Mouse (Mus musculus): Measurements from ENCODE around the gene Pibf1.

Gene Pibf1

DNA sequence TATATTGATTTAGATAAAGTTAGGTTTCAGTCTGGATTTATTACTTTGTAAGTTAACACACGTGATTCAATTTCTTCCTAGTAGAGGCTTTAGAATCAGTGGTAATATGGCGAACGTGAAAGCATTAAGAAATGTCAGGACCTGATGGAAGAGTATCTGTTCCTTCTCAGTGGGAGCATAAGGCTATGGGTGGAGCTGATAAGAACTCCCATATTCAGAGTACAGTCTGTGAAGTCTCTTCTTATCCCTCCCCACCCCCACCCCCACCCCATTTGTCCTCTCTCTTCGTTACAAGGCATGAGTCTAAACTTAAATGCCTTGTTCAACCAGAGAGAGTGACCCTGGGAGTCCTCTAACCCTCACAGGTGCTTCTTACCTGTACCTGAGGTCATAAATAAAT is 53.5 kb downstream of the Pibf1 start:
- TF ChIP-seq NANOG (IDR thresholded peaks at IDR 0.05; ENCODE audit: borderline replicate concordance, low read length) (no peak), CTCF (conservative IDR thresholded peaks at IDR 0.05; ENCODE audit: low read length) (no peak), POU5F1 (IDR thresholded peaks at IDR 0.05; ENCODE audit: borderline replicate concordance, low read length) (no peak)
- no peaks in the 10 kb centered on the region for H3K27me3 ChIP-seq (ENCODE audit: insufficient read depth, low read length)
- no peaks in the 10 kb centered on the region for H3K4me1 ChIP-seq (replicated peaks; ENCODE audit: low read depth, low read length)
- H3K4me3 ChIP-seq (replicated peaks; ENCODE audit: low read length), result no peak overlapping the region
- H3K9me3 ChIP-seq (ENCODE audit: low read length), result peaks cover 25% of the 10 kb centered on the region
- H3K36me3 ChIP-seq (ENCODE audit: insufficient read depth, low read length), result peaks cover 44% of the 10 kb centered on the region

DNA sequence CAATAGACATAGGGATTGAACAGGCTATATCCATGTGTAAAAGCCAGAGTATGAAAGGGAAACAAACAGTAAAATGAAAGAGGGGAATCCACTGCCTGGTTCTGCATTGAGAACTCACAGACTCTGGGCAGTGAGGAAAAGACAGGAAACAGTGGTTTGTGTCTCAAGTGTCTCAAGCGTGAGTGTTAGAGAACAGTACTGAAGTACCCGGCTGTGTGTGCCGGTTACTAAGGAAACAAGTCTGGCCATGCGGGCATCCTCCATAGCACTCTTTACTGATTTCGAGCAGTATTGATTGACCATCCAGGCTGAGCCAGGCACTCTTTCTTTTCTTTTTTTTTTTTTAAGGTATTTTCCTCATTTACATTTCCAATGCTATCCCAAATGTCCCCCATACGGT is 60.7 kb downstream of the Pibf1 start:
- Histone ChIP-seq H3K27me3 (ENCODE audit: insufficient read depth, low read length) (no peaks in the 10 kb centered on the region), H3K9me3 (ENCODE audit: low read length) (no peaks in the 10 kb centered on the region), H3K4me1 (replicated peaks; ENCODE audit: low read depth, low read length) (no peaks in the 10 kb centered on the region), H3K4me3 (replicated peaks; ENCODE audit: low read length) (no peak overlapping the region), H3K36me3 (ENCODE audit: insufficient read depth, low read length) (peaks cover 18% of the 10 kb centered on the region; the same call in 1 of the 2 replicates)
- TF ChIP-seq POU5F1 (IDR thresholded peaks at IDR 0.05; ENCODE audit: borderline replicate concordance, low read length) (no peak), NANOG (IDR thresholded peaks at IDR 0.05; ENCODE audit: borderline replicate concordance, low read length) (no peak), CTCF (conservative IDR thresholded peaks at IDR 0.05; ENCODE audit: low read length) (no peak)

DNA sequence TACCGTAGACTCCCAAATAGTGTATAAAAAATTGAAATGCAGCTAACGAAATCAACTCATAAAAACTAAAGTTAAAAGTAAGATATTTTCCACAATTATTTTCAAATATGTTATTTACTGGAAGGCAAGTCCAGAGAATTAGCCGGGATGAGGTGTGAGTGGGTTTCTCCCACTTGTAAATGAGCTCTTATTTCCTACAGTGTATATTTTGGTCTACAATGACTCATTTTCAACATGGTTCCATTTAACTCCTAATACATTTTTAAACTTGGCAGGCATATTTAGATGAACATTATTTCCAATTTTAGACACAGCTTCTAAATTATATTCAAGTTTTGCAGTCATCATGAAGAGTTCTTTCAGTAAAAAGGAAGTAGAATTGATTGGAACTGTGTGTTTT is 63.8 kb downstream of the Pibf1 start:
- no peak for TF ChIP-seq POU5F1 (IDR thresholded peaks at IDR 0.05; ENCODE audit: borderline replicate concordance, low read length)
- no peak for TF ChIP-seq CTCF (conservative IDR thresholded peaks at IDR 0.05; ENCODE audit: low read length)
- no peak for TF ChIP-seq NANOG (IDR thresholded peaks at IDR 0.05; ENCODE audit: borderline replicate concordance, low read length)
- Histone ChIP-seq H3K27me3 (ENCODE audit: insufficient read depth, low read length) (no peaks in the 10 kb centered on the region), H3K4me3 (replicated peaks; ENCODE audit: low read length) (no peak overlapping the region), H3K36me3 (ENCODE audit: insufficient read depth, low read length) (peaks cover 1% of the 10 kb centered on the region; the same call in 1 of the 2 replicates), H3K9me3 (ENCODE audit: low read length) (no peaks in the 10 kb centered on the region), H3K4me1 (replicated peaks; ENCODE audit: low read depth, low read length) (no peaks in the 10 kb centered on the region)

DNA sequence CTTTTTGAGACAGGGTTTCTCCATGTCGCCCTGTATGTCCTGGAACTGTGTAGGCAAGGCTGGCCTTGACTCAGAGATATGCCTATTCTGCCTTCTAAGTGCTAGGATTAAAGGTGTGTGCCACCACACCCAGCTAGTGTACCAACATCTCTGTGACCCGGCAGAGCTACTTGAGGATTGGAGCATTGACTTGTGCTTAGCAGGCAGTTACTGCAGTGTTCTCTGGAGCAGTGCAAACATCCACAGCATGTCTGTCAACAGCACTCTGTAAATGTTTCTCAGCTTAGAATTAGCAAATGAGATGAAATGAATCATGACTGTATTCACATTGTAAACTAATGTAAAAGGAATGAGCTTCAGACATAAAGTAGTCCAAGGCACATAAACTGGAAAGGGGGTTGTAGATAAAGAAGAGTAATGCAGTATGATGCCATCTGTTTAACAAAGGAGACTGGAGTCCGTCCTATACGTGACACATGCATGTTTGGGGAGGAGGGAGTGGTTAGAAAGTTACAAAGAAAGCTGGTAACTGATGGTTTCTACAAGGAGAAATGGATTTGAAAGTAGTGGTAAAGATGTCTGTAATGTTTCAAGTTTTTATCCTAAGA is 75.0 kb downstream of the Pibf1 start:
- Histone ChIP-seq H3K9me3 (ENCODE audit: low read length) (no peaks in the 10 kb centered on the region), H3K36me3 (ENCODE audit: insufficient read depth, low read length) (peaks cover 6% of the 10 kb centered on the region; the same call in 1 of the 2 replicates)

DNA sequence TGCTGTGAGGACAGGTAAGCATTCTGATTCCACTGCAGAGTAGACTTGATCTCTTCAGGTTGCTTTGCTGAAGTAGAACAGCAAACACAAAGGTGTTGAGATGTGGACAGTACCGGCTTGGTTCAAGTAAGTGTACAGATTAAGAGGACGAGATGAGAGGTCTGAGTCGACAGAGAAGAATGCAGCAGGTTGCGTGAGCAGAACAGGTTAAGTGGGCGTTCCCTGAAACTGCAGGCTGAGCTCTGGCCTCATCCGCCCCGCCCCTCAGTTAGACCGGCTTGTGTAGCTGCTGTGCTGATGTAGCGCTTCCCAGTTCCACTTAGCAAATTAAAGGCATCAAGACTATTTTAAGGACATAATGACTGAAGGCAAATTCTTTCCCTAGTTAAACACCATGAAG is 77.3 kb downstream of the Pibf1 start:
- no peak overlapping the region for H3K4me3 ChIP-seq (replicated peaks; ENCODE audit: low read length)
- TF ChIP-seq POU5F1 (IDR thresholded peaks at IDR 0.05; ENCODE audit: borderline replicate concordance, low read length), result no peak
- no peaks in the 10 kb centered on the region for H3K9me3 ChIP-seq (ENCODE audit: low read length)
- no peaks in the 10 kb centered on the region for H3K36me3 ChIP-seq (ENCODE audit: insufficient read depth, low read length)
- H3K27me3 ChIP-seq (ENCODE audit: insufficient read depth, low read length), result no peaks in the 10 kb centered on the region
- H3K4me1 ChIP-seq (replicated peaks; ENCODE audit: low read depth, low read length), result peaks cover 20% of the 10 kb centered on the region; the same call in 1 of the 2 replicates

More for the DNA sequence above, 75.0 kb downstream of the Pibf1 start:
- Histone ChIP-seq H3K27me3 (ENCODE audit: insufficient read depth, low read length) (no peaks in the 10 kb centered on the region), H3K4me1 (replicated peaks; ENCODE audit: low read depth, low read length) (peaks cover 20% of the 10 kb centered on the region; the same call in 1 of the 2 replicates), H3K4me3 (replicated peaks; ENCODE audit: low read length) (no peak overlapping the region)
- no peak for TF ChIP-seq CTCF (conservative IDR thresholded peaks at IDR 0.05; ENCODE audit: low read length)
- TF ChIP-seq POU5F1 (IDR thresholded peaks at IDR 0.05; ENCODE audit: borderline replicate concordance, low read length), result no peak
- TF ChIP-seq NANOG (IDR thresholded peaks at IDR 0.05; ENCODE audit: borderline replicate concordance, low read length), result no peak

DNA sequence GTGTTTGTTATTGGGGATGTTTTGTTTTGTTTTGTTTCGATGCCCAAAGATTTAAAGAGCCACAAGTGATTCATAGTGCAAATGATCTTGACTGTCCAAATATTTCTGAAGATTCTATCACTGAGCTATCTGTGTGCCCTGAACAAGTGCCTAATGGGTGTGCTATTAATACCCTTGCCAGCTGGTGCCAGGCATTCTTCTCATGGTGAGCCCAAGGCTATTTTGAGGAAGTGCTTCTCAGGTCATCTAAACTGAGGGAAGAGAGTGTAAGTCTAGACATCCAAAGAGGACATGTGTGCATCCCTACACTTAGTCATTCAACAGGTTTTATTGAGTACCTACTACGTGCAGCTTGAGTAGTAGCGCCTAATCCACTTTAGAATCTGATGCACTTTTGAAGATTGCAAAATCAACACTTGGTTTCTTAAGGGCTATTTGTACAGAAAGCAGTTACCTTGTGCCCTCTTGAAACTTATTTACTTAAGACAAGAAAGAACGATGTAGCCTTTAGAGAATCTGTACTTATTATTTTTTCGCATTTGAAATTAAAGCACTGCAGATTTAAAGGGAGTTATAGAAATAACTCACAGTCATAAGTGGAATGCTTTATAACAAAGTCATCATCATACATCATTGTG is 91.0 kb downstream of the Pibf1 start:
- no peaks in the 10 kb centered on the region for H3K9me3 ChIP-seq (ENCODE audit: low read length)
- no peaks in the 10 kb centered on the region; the same call in 1 of the 2 replicates for H3K36me3 ChIP-seq (ENCODE audit: insufficient read depth, low read length)
- no peaks in the 10 kb centered on the region for H3K27me3 ChIP-seq (ENCODE audit: insufficient read depth, low read length)
- H3K4me1 ChIP-seq (replicated peaks; ENCODE audit: low read depth, low read length), result peaks cover 7% of the 10 kb centered on the region
- H3K4me3 ChIP-seq (replicated peaks; ENCODE audit: low read length), result no peak overlapping the region
- TF ChIP-seq NANOG (IDR thresholded peaks at IDR 0.05; ENCODE audit: borderline replicate concordance, low read length) (no peak), POU5F1 (IDR thresholded peaks at IDR 0.05; ENCODE audit: borderline replicate concordance, low read length) (no peak), CTCF (conservative IDR thresholded peaks at IDR 0.05; ENCODE audit: low read length) (no peak)

DNA sequence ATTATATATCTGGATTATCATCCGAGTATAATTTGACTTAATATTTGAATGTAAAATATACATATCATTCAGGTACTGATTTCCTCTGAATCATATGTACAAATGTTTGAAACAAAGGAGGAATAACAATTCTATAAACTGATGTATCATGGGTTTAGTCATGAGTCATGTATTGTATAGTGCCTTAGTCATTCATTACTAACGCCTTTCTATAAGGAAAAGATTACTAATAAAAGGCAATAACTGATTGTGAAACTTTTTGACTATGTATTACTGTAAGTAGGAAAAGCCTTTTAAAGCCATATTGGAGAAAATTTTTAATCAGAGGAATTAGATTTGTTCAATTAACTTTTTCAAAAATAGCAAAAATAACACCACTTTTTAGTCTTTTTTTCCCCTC is 106.6 kb downstream of the Pibf1 start:
- peaks cover 3% of the 10 kb centered on the region; the same call in 1 of the 2 replicates for H3K36me3 ChIP-seq (ENCODE audit: insufficient read depth, low read length)
- no peak overlapping the region for H3K4me3 ChIP-seq (replicated peaks; ENCODE audit: low read length)
- H3K4me1 ChIP-seq (replicated peaks; ENCODE audit: low read depth, low read length), result peaks cover 7% of the 10 kb centered on the region
- no peaks in the 10 kb centered on the region for H3K27me3 ChIP-seq (ENCODE audit: insufficient read depth, low read length)
- no peaks in the 10 kb centered on the region for H3K9me3 ChIP-seq (ENCODE audit: low read length)
- TF ChIP-seq CTCF (conservative IDR thresholded peaks at IDR 0.05; ENCODE audit: low read length) (no peak), NANOG (IDR thresholded peaks at IDR 0.05; ENCODE audit: borderline replicate concordance, low read length) (no peak), POU5F1 (IDR thresholded peaks at IDR 0.05; ENCODE audit: borderline replicate concordance, low read length) (no peak)

DNA sequence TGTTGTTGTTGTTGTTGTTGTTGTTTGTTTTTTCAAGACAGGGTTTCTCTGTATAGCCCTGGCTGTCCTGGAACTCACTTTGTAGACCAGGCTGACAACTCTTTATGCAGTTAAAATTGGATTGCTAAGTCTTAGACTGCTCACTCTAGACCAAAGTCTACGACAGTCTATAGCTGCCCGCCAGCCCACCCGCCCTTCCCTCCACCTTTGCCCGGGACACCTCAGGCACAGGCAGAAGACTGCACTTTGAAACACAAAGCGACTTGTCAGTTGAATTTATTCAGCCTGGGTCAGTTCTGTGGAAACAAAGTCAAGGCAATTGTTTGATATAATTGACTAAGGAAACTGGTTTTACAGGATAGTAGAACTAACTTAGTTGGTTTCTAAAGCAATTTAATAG is 107.4 kb downstream of the Pibf1 start:
- no peak overlapping the region for H3K4me3 ChIP-seq (replicated peaks; ENCODE audit: low read length)
- TF ChIP-seq POU5F1 (IDR thresholded peaks at IDR 0.05; ENCODE audit: borderline replicate concordance, low read length), result no peak
- no peaks in the 10 kb centered on the region for H3K9me3 ChIP-seq (ENCODE audit: low read length)
- H3K36me3 ChIP-seq (ENCODE audit: insufficient read depth, low read length), result peaks cover 9% of the 10 kb centered on the region
- no peaks in the 10 kb centered on the region for H3K27me3 ChIP-seq (ENCODE audit: insufficient read depth, low read length)
- H3K4me1 ChIP-seq (replicated peaks; ENCODE audit: low read depth, low read length), result peaks cover 5% of the 10 kb centered on the region; the same call in 1 of the 2 replicates

DNA sequence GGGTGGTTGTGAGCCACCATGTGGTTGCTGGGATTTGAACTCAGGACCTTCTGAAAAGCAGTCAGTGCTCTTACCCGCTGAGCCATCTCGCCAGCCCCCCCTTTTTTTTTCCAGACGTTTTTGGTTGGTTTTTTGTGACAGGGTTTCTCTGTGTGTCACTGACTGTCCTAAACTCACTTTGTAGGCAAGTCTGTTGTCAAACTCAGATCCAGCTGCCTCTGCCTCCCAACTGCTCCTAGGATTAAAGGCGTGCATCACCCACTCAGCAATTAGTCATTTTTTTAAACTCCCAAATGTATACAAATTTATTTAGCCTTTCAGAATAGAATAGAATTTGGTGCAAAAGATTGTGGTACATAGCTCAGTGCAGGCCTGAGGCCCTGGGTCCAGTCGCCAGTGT is 111.2 kb downstream of the Pibf1 start:
- Histone ChIP-seq H3K27me3 (ENCODE audit: insufficient read depth, low read length) (no peaks in the 10 kb centered on the region), H3K4me1 (replicated peaks; ENCODE audit: low read depth, low read length) (0 out of 2 replicates have a peak, but pooled peaks cover 3% of the 10 kb centered on the region), H3K36me3 (ENCODE audit: insufficient read depth, low read length) (peaks cover 5% of the 10 kb centered on the region), H3K9me3 (ENCODE audit: low read length) (no peaks in the 10 kb centered on the region), H3K4me3 (replicated peaks; ENCODE audit: low read length) (no peak overlapping the region)
- TF ChIP-seq POU5F1 (IDR thresholded peaks at IDR 0.05; ENCODE audit: borderline replicate concordance, low read length), result no peak
- TF ChIP-seq NANOG (IDR thresholded peaks at IDR 0.05; ENCODE audit: borderline replicate concordance, low read length), result no peak
- no peak for TF ChIP-seq CTCF (conservative IDR thresholded peaks at IDR 0.05; ENCODE audit: low read length)
